Mouse (Mus musculus) embryonic facial prominence, embryonic 15.5 days (tissue): ENCODE data around the gene Rab3a. TPM values are rescaled to one million over a fixed set of nuclear protein-coding genes. Genes with fewer than 3 reads are reported as not detected.

ENCODE experiments used
- ATAC-seq: fragments of 200-750 bp; cut with Nextera tagmentation; 2 replicates; pipeline ENCODE4 v1.8.0; 2017; ENCODE audit warnings: low read depth, moderate TSS enrichment; ENCODE audit not compliant: insufficient number of reproducible peaks, low FRiP score, low TSS enrichment
- H3K27ac ChIP-seq: fragments of 300-500 bp; sonication (generic); replicated peaks from 2 replicates; pipeline ENCODE4 v1.5.1; 2015; ENCODE audit warnings: mild to moderate bottlenecking, inconsistent platforms
- H3K27me3 ChIP-seq: fragments of 300-500 bp; sonication (generic); 2 replicates; pipeline ENCODE4 v1.6.1; 2015; ENCODE audit warnings: inconsistent platforms
- H3K36me3 ChIP-seq: fragments of 300-500 bp; sonication (generic); 2 replicates; pipeline ENCODE4 v1.6.1; 2015; ENCODE audit warnings: mild to moderate bottlenecking, inconsistent platforms
- H3K4me1 ChIP-seq: fragments of 300-500 bp; sonication (generic); 2 replicates; pipeline ENCODE4 v1.6.1; 2015; ENCODE audit warnings: inconsistent platforms
- H3K4me2 ChIP-seq: fragments of 300-500 bp; sonication (generic); replicated peaks from 2 replicates; pipeline ENCODE4 v1.6.1; 2015; ENCODE audit warnings: mild to moderate bottlenecking, inconsistent platforms
- H3K4me3 ChIP-seq: fragments of 300-500 bp; sonication (generic); replicated peaks from 2 replicates; pipeline ENCODE4 v1.5.1; 2015; ENCODE audit warnings: mild to moderate bottlenecking, inconsistent platforms
- H3K9ac ChIP-seq: fragments of 300-500 bp; sonication (generic); 2 replicates; pipeline ENCODE4 v1.6.1; 2015; ENCODE audit warnings: inconsistent platforms
- H3K9me3 ChIP-seq: fragments of 300-500 bp; sonication (generic); replicated peaks from 2 replicates; pipeline ENCODE4 v1.6.1; 2016; ENCODE audit warnings: inconsistent platforms
- WGBS: fragments of 180-500 bp; shearing (Covaris S2); methylation state at CpG from one replicate; pipeline ENCODE4 v1.1.7; 2015; 5-methylcytosine and 5-hydroxymethylcytosine counted together
- polyA plus RNA-seq: library from polyadenylated mRNA; unstranded; fragments of >200 nt; fragmentation: Nextera tagmentation; extraction: Ambion mirVana; gene quantifications from 2 replicates; pipeline ENCODE4 v1.2.1, GENCODE M21; 2015

Rab3a gene
- polyA plus RNA-seq = 22.7 and 28.6 TPM in 2 replicates

GRCm38 (mm10) chr8:70754043-70754870 lies at the start of gene Rab3a:
Gene Rab3a (plus strand): TSS chr8:70754679.
- peak within 1 kb of the TSS; percentile 79 for H3K27ac ChIP-seq
- ATAC-seq = peak; percentile 98
- no peaks in the 10 kb centered on the region for H3K27me3 ChIP-seq
- H3K9me3 ChIP-seq = no peaks in the 10 kb centered on the region
- peak within 1 kb of the TSS; percentile 79 for H3K9ac ChIP-seq
- H3K4me2 ChIP-seq = peak within 1 kb of the TSS; percentile 98
- WGBS = 8% methylated on average over 37 of the region's 37 CpGs
- H3K4me3 ChIP-seq = peak within 1 kb of the TSS; percentile 83
- H3K4me1 ChIP-seq = peaks cover 41% of the 10 kb centered on the region
- H3K36me3 ChIP-seq = peaks cover 25% of the 10 kb centered on the region

GRCm38 (mm10) chr8:70708281-70708680 lies 46.2 kb upstream of the Rab3a start:
- Histone ChIP-seq H3K27me3 (no peaks in the 10 kb centered on the region), H3K4me1 (no peaks in the 10 kb centered on the region), H3K9me3 (no peaks in the 10 kb centered on the region), H3K4me3 (no peak overlapping the region), H3K9ac (no peak overlapping the region), H3K4me2 (no peak overlapping the region), H3K36me3 (no peaks in the 10 kb centered on the region), H3K27ac (no peak overlapping the region)
- WGBS = 86% methylated on average over 14 of the region's 14 CpGs
- no peak for ATAC-seq

- H3K36me3 ChIP-seq = no peaks in the 10 kb centered on the region
- WGBS = 84% methylated on average over 9 of the region's 9 CpGs
- H3K9ac ChIP-seq = no peak overlapping the region
- no peak overlapping the region for H3K4me2 ChIP-seq
- no peaks in the 10 kb centered on the region for H3K9me3 ChIP-seq
- H3K27me3 ChIP-seq = no peaks in the 10 kb centered on the region
- H3K4me1 ChIP-seq = no peaks in the 10 kb centered on the region
- H3K27ac ChIP-seq = no peak overlapping the region
- H3K4me3 ChIP-seq = no peak overlapping the region
- no peak for ATAC-seq
Observed at GRCm38 (mm10) chr8:70709794-70710193, 44.7 kb upstream of the Rab3a start.

GRCm38 (mm10) chr8:70710296-70710695 lies 44.2 kb upstream of the Rab3a start:
- Histone ChIP-seq H3K9me3 (no peaks in the 10 kb centered on the region), H3K27me3 (no peaks in the 10 kb centered on the region), H3K9ac (no peak overlapping the region), H3K36me3 (no peaks in the 10 kb centered on the region), H3K4me1 (no peaks in the 10 kb centered on the region), H3K27ac (no peak overlapping the region), H3K4me2 (no peak overlapping the region), H3K4me3 (no peak overlapping the region)
- 86% methylated on average over 1 of the region's 1 CpGs for WGBS
- no peak for ATAC-seq

- Histone ChIP-seq H3K27me3 (no peaks in the 10 kb centered on the region), H3K36me3 (no peaks in the 10 kb centered on the region), H3K9me3 (no peaks in the 10 kb centered on the region), H3K4me1 (no peaks in the 10 kb centered on the region), H3K4me3 (no peak overlapping the region), H3K27ac (no peak overlapping the region), H3K4me2 (no peak overlapping the region), H3K9ac (no peak overlapping the region)
- 79% methylated on average over 11 of the region's 11 CpGs for WGBS
- no peak for ATAC-seq
Observed at GRCm38 (mm10) chr8:70711041-70711440, 43.4 kb upstream of the Rab3a start.

GRCm38 (mm10) chr8:70713991-70714390 lies 40.5 kb upstream of the Rab3a start:
- no peaks in the 10 kb centered on the region for H3K36me3 ChIP-seq
- no peaks in the 10 kb centered on the region for H3K9me3 ChIP-seq
- H3K4me3 ChIP-seq = no peak overlapping the region
- no peaks in the 10 kb centered on the region for H3K4me1 ChIP-seq
- 77% methylated on average over 7 of the region's 7 CpGs for WGBS
- no peak overlapping the region for H3K9ac ChIP-seq
- ATAC-seq = no peak
- H3K27me3 ChIP-seq = no peaks in the 10 kb centered on the region
- no peak overlapping the region for H3K4me2 ChIP-seq
- no peak overlapping the region for H3K27ac ChIP-seq

- Histone ChIP-seq H3K36me3 (no peaks in the 10 kb centered on the region), H3K9ac (no peak overlapping the region), H3K4me2 (no peak overlapping the region), H3K4me1 (no peaks in the 10 kb centered on the region), H3K4me3 (no peak overlapping the region), H3K27me3 (no peaks in the 10 kb centered on the region), H3K9me3 (no peaks in the 10 kb centered on the region), H3K27ac (no peak overlapping the region)
- 60% methylated on average over 2 of the region's 2 CpGs for WGBS
- ATAC-seq = no peak
Observed at GRCm38 (mm10) chr8:70715086-70715485, 39.4 kb upstream of the Rab3a start.

- Histone ChIP-seq H3K9ac (no peak overlapping the region), H3K36me3 (no peaks in the 10 kb centered on the region), H3K4me1 (no peaks in the 10 kb centered on the region), H3K9me3 (no peaks in the 10 kb centered on the region), H3K4me3 (no peak overlapping the region), H3K27ac (no peak overlapping the region), H3K4me2 (no peak overlapping the region), H3K27me3 (no peaks in the 10 kb centered on the region)
- 83% methylated on average over 40 of the region's 40 CpGs for WGBS
- no peak for ATAC-seq
Observed at GRCm38 (mm10) chr8:70716521-70717400, 37.7 kb upstream of the Rab3a start.

- 3% methylated on average over 16 of the region's 19 CpGs for WGBS
- no peak for ATAC-seq
- no peak within 1 kb of the TSS for H3K4me3 ChIP-seq
Observed at GRCm38 (mm10) chr8:70718297-70718696, 36.2 kb upstream of the Rab3a start, which contains the start of gene Gm3336. Gene Gm3336 (plus strand): TSS chr8:70718543.

GRCm38 (mm10) chr8:70719796-70720270 lies 34.6 kb upstream of the Rab3a start:
- whole genome bisulfite sequencing = 55% methylated on average over 9 of the region's 9 CpGs
- no peak overlapping the region for H3K4me3 ChIP-seq
- no peak overlapping the region for H3K27ac ChIP-seq
- no peaks in the 10 kb centered on the region for H3K36me3 ChIP-seq
- H3K4me1 ChIP-seq = no peaks in the 10 kb centered on the region
- no peak for ATAC-seq
- no peaks in the 10 kb centered on the region for H3K9me3 ChIP-seq
- no peak overlapping the region for H3K4me2 ChIP-seq
- H3K27me3 ChIP-seq = no peaks in the 10 kb centered on the region
- H3K9ac ChIP-seq = no peak overlapping the region

More at GRCm38 (mm10) chr8:70718297-70718696, 36.2 kb upstream of the Rab3a start, which contains the start of gene Gm3336:
- no peaks in the 10 kb centered on the region for H3K9me3 ChIP-seq
- no peaks in the 10 kb centered on the region for H3K27me3 ChIP-seq
- no peaks in the 10 kb centered on the region for H3K36me3 ChIP-seq
- no peak within 1 kb of the TSS for H3K27ac ChIP-seq
- H3K4me2 ChIP-seq = no peak within 1 kb of the TSS
- no peaks in the 10 kb centered on the region for H3K4me1 ChIP-seq
- no peak within 1 kb of the TSS for H3K9ac ChIP-seq

- H3K36me3 ChIP-seq = no peaks in the 10 kb centered on the region
- 1% methylated on average over 3 of the region's 3 CpGs for WGBS
- 0 out of 2 replicates have a peak, but pooled peaks have one; percentile 43 for ATAC-seq
- H3K4me1 ChIP-seq = no peaks in the 10 kb centered on the region
- no peaks in the 10 kb centered on the region for H3K9me3 ChIP-seq
- no peak overlapping the region for H3K27ac ChIP-seq
- no peak overlapping the region for H3K4me3 ChIP-seq
- no peak overlapping the region for H3K4me2 ChIP-seq
- no peak overlapping the region for H3K9ac ChIP-seq
- peaks cover 2% of the 10 kb centered on the region; the same call in 1 of the 2 replicates for H3K27me3 ChIP-seq
Observed at GRCm38 (mm10) chr8:70720739-70721138, 33.7 kb upstream of the Rab3a start.
